Mouse (Mus musculus): Measurements from ENCODE around the gene Rnf149.
"Not testable (repeated sequence)": the region's sequence is repeated elsewhere in the genome, so short reads cannot be mapped to it uniquely, and the experiment has no call there.

Gene Rnf149

GRCm38 (mm10) chr1:39577253-39577705 is at the start of gene Rnf149:
Gene Rnf149 (minus strand): TSS chr1:39577405.
- DNase-seq: peak; percentile 93 to 95

- no peak for DNase-seq
These were observed 48.3 kb upstream of the Rnf149 start for GRCm38 (mm10) chr1:39625491-39625890.

GRCm38 (mm10) chr1:39623729-39624128 is 46.5 kb upstream of the Rnf149 start:
- no peak for DNase-seq

GRCm38 (mm10) chr1:39623106-39623505 is 45.9 kb upstream of the Rnf149 start:
- DNase-seq: no peak

- DNase-seq: no peak
These were observed 41.3 kb upstream of the Rnf149 start for GRCm38 (mm10) chr1:39618524-39618923.

GRCm38 (mm10) chr1:39615526-39615925 is 38.3 kb upstream of the Rnf149 start:
- DNase-seq: no peak

GRCm38 (mm10) chr1:39614462-39615279 is 37.5 kb upstream of the Rnf149 start:
- DNase-seq: no peak

GRCm38 (mm10) chr1:39613061-39613460 is 35.9 kb upstream of the Rnf149 start:
- DNase-seq: no peak

- DNase-seq: no peak
These were observed 35.3 kb upstream of the Rnf149 start for GRCm38 (mm10) chr1:39612491-39612890.

- DNase-seq: no peak
These were observed 31.3 kb upstream of the Rnf149 start for GRCm38 (mm10) chr1:39608534-39608933.

GRCm38 (mm10) chr1:39602477-39602876 is 25.3 kb upstream of the Rnf149 start:
- no peak for DNase-seq

GRCm38 (mm10) chr1:39598726-39599125 is 21.5 kb upstream of the Rnf149 start:
- no peak for DNase-seq

- DNase-seq: not testable (repeated sequence)
These were observed 19.9 kb upstream of the Rnf149 start for GRCm38 (mm10) chr1:39597135-39597534.

- DNase-seq: no peak
These were observed 16.6 kb upstream of the Rnf149 start for GRCm38 (mm10) chr1:39593836-39594235.

- no peak for DNase-seq
These were observed 14.9 kb upstream of the Rnf149 start for GRCm38 (mm10) chr1:39592090-39592489.

- DNase-seq: not testable (repeated sequence)
These were observed 14.4 kb upstream of the Rnf149 start for GRCm38 (mm10) chr1:39591557-39591956.

GRCm38 (mm10) chr1:39590193-39590592 is 13.0 kb upstream of the Rnf149 start:
- no peak for DNase-seq

- no peak for DNase-seq
These were observed 8.2 kb upstream of the Rnf149 start for GRCm38 (mm10) chr1:39585416-39585815.

GRCm38 (mm10) chr1:39583173-39583572 is 6.0 kb upstream of the Rnf149 start:
- DNase-seq: no peak

GRCm38 (mm10) chr1:39581215-39581614 is 4.0 kb upstream of the Rnf149 start:
- DNase-seq: no peak

GRCm38 (mm10) chr1:39579139-39579538 is 1.9 kb upstream of the Rnf149 start:
- DNase-seq: no peak

GRCm38 (mm10) chr1:39578446-39578845 is 1.2 kb upstream of the Rnf149 start:
- DNase-seq: no peak

- peak; percentile 53 to 66 for DNase-seq
These were observed 568 bp downstream of the Rnf149 start for GRCm38 (mm10) chr1:39576431-39577243.
